Mouse (Mus musculus) erythroblast, adult 5-6 weeks (primary cell): ENCODE results near the gene Unc50. TPM values are rescaled to one million over a fixed set of nuclear protein-coding genes. Genes with fewer than 3 reads are reported as not detected.

Source experiments
- ATAC-seq: replicated peaks from 2 replicates; pipeline ENCODE4 v1.8.0; 2016; ENCODE audit warnings: moderate number of reproducible peaks, mild to moderate bottlenecking, moderate TSS enrichment, inconsistent platforms; ENCODE audit not compliant: poor library complexity, low FRiP score, severe bottlenecking
- total RNA-seq, 2 experiments: library from RNA; stranded (forward) in 1 of 2; stranded (reverse) in 1 of 2; fragments of 150-400 nt in 1 of 2; fragments of 200-764, 138-1000 nt in 1 of 2; gene quantifications; 2 replicates each; pipeline versions ENCODE4 v1.2.3 to v1.2.4; 2015 to 2017; ENCODE audit warnings: low replicate concordance in 2 of 2

The Unc50 gene
- total RNA-seq, 2 experiments from 2014 or later: 23.2 to 44.0 TPM

DNA sequence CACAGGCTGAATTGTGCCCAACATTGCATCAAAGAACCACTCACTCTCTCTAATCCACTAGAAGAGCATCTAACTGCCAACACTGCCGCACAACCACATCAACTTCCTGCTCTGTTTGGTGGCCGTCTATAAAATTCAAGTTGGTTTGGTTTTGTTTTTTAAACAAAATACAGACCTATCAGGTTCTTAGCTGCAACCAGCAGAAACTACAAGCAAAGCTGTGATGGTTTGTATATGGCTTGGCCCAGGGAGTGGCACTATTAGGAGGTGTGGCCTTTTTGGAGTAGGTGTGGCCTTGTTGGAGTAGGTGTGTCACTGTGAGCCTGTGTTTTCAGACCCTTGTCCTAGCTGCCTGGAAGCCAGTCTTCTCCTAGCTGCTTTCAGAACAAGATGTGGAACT lies 51.4 kb downstream of the Unc50 start:
- ATAC-seq: no peak

DNA sequence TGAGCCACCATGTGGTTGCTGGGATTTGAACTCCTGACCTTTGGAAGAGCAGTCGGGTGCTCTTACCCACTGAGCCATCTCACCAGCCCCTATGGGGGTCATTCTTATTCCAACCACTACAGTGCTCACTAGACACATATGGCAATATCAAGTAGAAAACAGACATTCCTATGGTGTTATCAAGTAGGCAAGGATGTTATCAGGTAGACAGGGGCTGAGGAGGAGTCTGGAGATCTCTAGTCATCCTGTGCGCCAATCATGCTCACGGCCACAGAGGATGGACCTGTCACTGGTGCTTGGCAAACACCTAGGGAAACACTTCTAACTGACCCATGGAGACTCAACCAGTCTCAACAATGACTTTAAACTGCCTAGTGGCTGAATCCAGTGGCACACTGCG lies 54.7 kb downstream of the Unc50 start:
- no peak for ATAC-seq

DNA sequence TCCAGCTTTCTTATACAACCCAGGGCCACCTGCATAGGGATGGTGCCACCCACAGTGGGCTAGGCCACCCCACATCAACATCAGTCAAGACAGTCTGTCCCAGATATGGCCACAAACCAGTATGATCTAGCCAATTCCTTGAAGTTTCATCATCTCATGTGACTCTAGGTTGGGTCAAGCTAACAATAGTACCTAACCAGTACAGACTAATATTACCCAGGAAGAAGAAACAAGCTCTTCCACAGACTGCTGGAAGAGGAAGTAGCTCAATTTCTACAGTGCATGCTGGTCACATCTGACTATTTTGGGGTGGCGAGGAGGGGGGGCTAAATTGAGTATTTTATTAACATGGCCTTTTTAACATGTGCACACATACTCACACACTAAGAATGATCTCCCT lies 56.5 kb downstream of the Unc50 start:
- ATAC-seq: no peak

DNA sequence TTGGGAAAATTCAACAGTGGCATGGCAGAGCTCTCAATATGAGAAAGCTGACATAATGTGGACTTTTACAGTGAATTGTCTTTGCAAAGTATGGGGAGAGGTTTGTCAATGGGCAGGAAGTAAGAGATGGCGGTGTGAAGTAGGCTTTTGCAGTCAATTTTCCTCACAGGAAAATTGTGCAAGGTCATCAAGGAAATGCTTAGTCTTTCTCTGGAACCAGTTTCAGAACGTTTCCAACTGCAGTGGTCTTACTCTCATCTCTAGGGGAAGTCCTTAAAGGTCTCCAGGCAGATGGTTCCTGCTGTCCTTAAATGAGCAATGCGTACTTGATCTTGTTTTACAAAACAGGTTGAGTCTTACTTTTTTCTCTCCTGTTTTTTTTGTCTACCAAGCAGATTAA lies 57.1 kb downstream of the Unc50 start:
- no peak for ATAC-seq

DNA sequence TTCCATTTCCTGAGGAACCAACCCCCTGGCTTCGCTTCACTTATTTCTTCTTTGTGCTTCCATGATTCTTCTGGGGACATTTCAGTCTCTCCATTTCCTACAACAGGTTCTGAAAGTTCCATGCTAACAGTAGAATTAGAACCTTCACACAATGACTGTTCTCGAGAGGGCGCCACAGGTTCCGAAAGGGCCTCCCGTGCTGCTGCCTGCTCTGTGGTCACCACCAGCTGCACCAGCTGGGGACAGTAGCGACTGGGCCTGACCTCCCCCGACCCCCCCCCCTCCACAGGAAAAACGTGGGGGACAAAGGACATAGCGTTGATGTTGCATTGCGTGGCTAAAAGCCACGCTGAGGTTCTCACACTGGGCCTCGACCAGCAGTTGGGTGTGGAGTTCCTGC lies 58.6 kb downstream of the Unc50 start:
- no peak for ATAC-seq

Other genes starting within 250 kb of the Unc50 start
- not detected in 2 replicates for gene Cnga3, start 215.7 kb upstream of the Unc50 start, total RNA-seq (2015; ENCODE audit: low replicate concordance)
- gene Cnga3, start 215.7 kb upstream of the Unc50 start, total RNA-seq (2017; ENCODE audit: low replicate concordance): not detected in 2 replicates
- gene Inpp4a, start 130.3 kb upstream of the Unc50 start, total RNA-seq (2015; ENCODE audit: low replicate concordance): 5.0 and 6.9 TPM in 2 replicates
- gene Inpp4a, start 130.3 kb upstream of the Unc50 start, total RNA-seq (2017; ENCODE audit: low replicate concordance): 4.3 and 5.6 TPM in 2 replicates
- 19.8 and 25.1 TPM in 2 replicates for gene Coa5, start within 50 bp of the Unc50 start, total RNA-seq (2015; ENCODE audit: low replicate concordance)
- gene Coa5, start within 50 bp of the Unc50 start, total RNA-seq (2017; ENCODE audit: low replicate concordance): 12.4 and 14.8 TPM in 2 replicates
- 2.5 and 6.0 TPM in 2 replicates for gene Mgat4a, start 110.9 kb downstream of the Unc50 start, total RNA-seq (2015; ENCODE audit: low replicate concordance)
- 1.4 and 2.5 TPM in 2 replicates for gene Mgat4a, start 110.9 kb downstream of the Unc50 start, total RNA-seq (2017; ENCODE audit: low replicate concordance)